Mouse (Mus musculus) heart, adult 2 months (tissue): ENCODE measurements around the gene Ddx24. TPM values are rescaled to one million over a fixed set of nuclear protein-coding genes. Genes with fewer than 3 reads are reported as not detected.

Experiments used
- DNase-seq, 2 experiments: peaks; one replicate each; pipeline ENCODE4 v3.0.0; 2021
- H3K27ac ChIP-seq: fragments of 200-600 bp; 2 replicates; pipeline ENCODE4 v1.8.1; 2022
- H3K27me3 ChIP-seq: fragments of 200-500 bp; 2 replicates; pipeline ENCODE4 v1.6.1; 2012; ENCODE audit warnings: mild to moderate bottlenecking, low read length, inconsistent platforms, mixed read lengths; ENCODE audit not compliant: control insufficient read depth, insufficient read depth
- H3K36me3 ChIP-seq: fragments of 200-500 bp; 2 replicates; pipeline ENCODE4 v1.6.1; 2012; ENCODE audit warnings: low read length, inconsistent platforms; ENCODE audit not compliant: control insufficient read depth, insufficient read depth
- H3K4me1 ChIP-seq: fragments of 200-500 bp; 2 replicates; pipeline ENCODE4 v1.6.1; 2011; ENCODE audit warnings: low read length; ENCODE audit not compliant: control insufficient read depth, insufficient read depth
- H3K4me3 ChIP-seq: fragments of 200-600 bp; 2 replicates; pipeline ENCODE4 v1.8.1; 2022
- H3K79me2 ChIP-seq: fragments of 200-500 bp; replicated peaks from 2 replicates; pipeline ENCODE4 v1.6.1; 2012; ENCODE audit warnings: mild to moderate bottlenecking, inconsistent platforms, low read length, moderate library complexity, mixed read lengths; ENCODE audit not compliant: control insufficient read depth, insufficient read depth
- H3K9ac ChIP-seq: fragments of 200-500 bp; 2 replicates; pipeline ENCODE4 v1.6.1; 2012; ENCODE audit warnings: low read depth, mild to moderate bottlenecking, control low read depth, inconsistent platforms, low read length, mixed read lengths
- CTCF ChIP-seq: fragments of 200-600 bp; IDR thresholded peaks from 2 replicates; pipeline ENCODE4 v1.8.1; 2022; ENCODE audit warnings: antibody characterized with exemption, mild to moderate bottlenecking, moderate library complexity
- EP300 ChIP-seq: fragments of 200-500 bp; IDR thresholded peaks from 2 replicates; pipeline ENCODE4 v1.6.1; 2011; ENCODE audit warnings: low read depth, low read length, control low read depth; ENCODE audit not compliant: insufficient read depth
- POLR2A ChIP-seq: fragments of 200-500 bp; IDR thresholded peaks from 2 replicates; pipeline ENCODE4 v1.6.1; 2011; ENCODE audit warnings: mild to moderate bottlenecking, low read depth, low read length, control low read depth; ENCODE audit not compliant: insufficient read depth
- WGBS: fragments of 180-500 bp; shearing (Covaris S2); methylation state at CpG from one replicate; pipeline ENCODE4 v1.1.7; 2018; 5-methylcytosine and 5-hydroxymethylcytosine counted together
- intact Hi-C: fragments of 180-260 bp; cut with DNase I; formaldehyde crosslinking; loops from one replicate; pipeline ENCODE4 v1.15.1; 2025
- polyA plus RNA-seq: library from polyadenylated mRNA; depleted of rRNA; stranded (reverse); fragments of >200 nt; gene quantifications from 2 replicates; pipeline ENCODE4 v1.2.3, GENCODE M21; 2012
- total RNA-seq, 2 experiments: library from RNA; stranded (reverse); gene quantifications; 2 replicates each; pipeline ENCODE4 v1.2.3; 2021

Ddx24 gene
- total and polyA plus RNA-seq, 3 experiments = 30.2 to 89.3 (median 85.3) TPM

GRCm38 (mm10) chr12:103426710-103427109 is 1.1 kb upstream of the Ddx24 start:
- Histone ChIP-seq H3K9ac (no peak overlapping the region), H3K4me1 (peaks cover 15% of the 10 kb centered on the region), H3K36me3 (peaks cover 24% of the 10 kb centered on the region), H3K27ac (no peak overlapping the region), H3K4me3 (no peak overlapping the region), H3K27me3 (no peaks in the 10 kb centered on the region), H3K79me2 (peaks cover 9% of the 10 kb centered on the region)
- DNase-seq = no peak
- intact Hi-C loops = loop anchor here (1.0 to 5.0 kb wide), 2 partner anchors 39 to 66 kb away; partner anchors contain the start of gene Otub2
- 89% methylated on average over 7 of the region's 7 CpGs for WGBS
- no peak for TF ChIP-seq POLR2A
- no peak for TF ChIP-seq EP300
- peak; percentile 18; the same call in 1 of the 2 replicates for TF ChIP-seq CTCF

- H3K27me3 ChIP-seq = no peaks in the 10 kb centered on the region
- WGBS = 4% methylated on average over 33 of the region's 33 CpGs
- H3K9ac ChIP-seq = peak overlapping the region; percentile 98
- DNase-seq = no peak
- intact Hi-C loops = loop anchor here (5.0 kb wide), 1 partner anchor 38 kb away; the partner anchor contains the start of gene Otub2
- H3K4me1 ChIP-seq = peaks cover 16% of the 10 kb centered on the region
- peaks cover 34% of the 10 kb centered on the region for H3K36me3 ChIP-seq
- H3K4me3 ChIP-seq = peak overlapping the region; percentile 95
- peak overlapping the region; percentile 70 for H3K27ac ChIP-seq
- TF ChIP-seq EP300 (no peak), POLR2A (no peak), CTCF (no peak)
- peaks cover 9% of the 10 kb centered on the region for H3K79me2 ChIP-seq
Observed at GRCm38 (mm10) chr12:103425016-103425728, 458 bp downstream of the Ddx24 start.

- Histone ChIP-seq H3K9ac (no peak overlapping the region), H3K4me3 (no peak overlapping the region), H3K79me2 (no peaks in the 10 kb centered on the region), H3K27ac (no peak overlapping the region), H3K27me3 (no peaks in the 10 kb centered on the region), H3K4me1 (no peaks in the 10 kb centered on the region), H3K36me3 (no peaks in the 10 kb centered on the region)
- TF ChIP-seq POLR2A (no peak), EP300 (no peak), CTCF (no peak)
- intact Hi-C loops = no loop called here
- WGBS = 85% methylated on average over 10 of the region's 10 CpGs
- DNase-seq = no peak
Observed at GRCm38 (mm10) chr12:103408144-103408543, 17.5 kb downstream of the Ddx24 start.

GRCm38 (mm10) chr12:103407720-103408119 is 17.9 kb downstream of the Ddx24 start, which contains the start of gene 9330161L09Rik:
TSS of gene 9330161L09Rik (minus strand) at chr12:103407820.
- Histone ChIP-seq H3K27ac (no peak within 1 kb of the TSS), H3K27me3 (no peaks in the 10 kb centered on the region), H3K9ac (no peak within 1 kb of the TSS), H3K79me2 (no peaks in the 10 kb centered on the region), H3K4me1 (no peaks in the 10 kb centered on the region), H3K4me3 (no peak within 1 kb of the TSS), H3K36me3 (no peaks in the 10 kb centered on the region)
- no peak for DNase-seq
- TF ChIP-seq EP300 (no peak), CTCF (no peak), POLR2A (no peak)
- intact Hi-C loops = no loop called here
- 70% methylated on average over 4 of the region's 4 CpGs for WGBS

GRCm38 (mm10) chr12:103404131-103404530 is 21.5 kb downstream of the Ddx24 start:
- TF ChIP-seq EP300 (no peak), CTCF (no peak)
- Histone ChIP-seq H3K4me1 (no peaks in the 10 kb centered on the region), H3K27ac (no peak overlapping the region), H3K9ac (no peak overlapping the region), H3K36me3 (no peaks in the 10 kb centered on the region), H3K4me3 (no peak overlapping the region), H3K27me3 (no peaks in the 10 kb centered on the region), H3K79me2 (no peaks in the 10 kb centered on the region)
- no peak for DNase-seq
- intact Hi-C loops = no loop called here
- WGBS = 86% methylated on average over 18 of the region's 18 CpGs

GRCm38 (mm10) chr12:103396751-103397150 is 28.9 kb downstream of the Ddx24 start:
- intact Hi-C loops = no loop called here

More at GRCm38 (mm10) chr12:103396751-103397150, 28.9 kb downstream of the Ddx24 start:
- TF ChIP-seq EP300 (no peak), POLR2A (no peak), CTCF (no peak)
- H3K79me2 ChIP-seq = no peaks in the 10 kb centered on the region
- no peak for DNase-seq
- 51% methylated on average over 7 of the region's 7 CpGs for WGBS
- no peak overlapping the region for H3K27ac ChIP-seq
- H3K4me3 ChIP-seq = no peak overlapping the region
- H3K9ac ChIP-seq = no peak overlapping the region
- no peaks in the 10 kb centered on the region; the same call in none of the 2 replicates for H3K4me1 ChIP-seq
- H3K27me3 ChIP-seq = no peaks in the 10 kb centered on the region
- no peaks in the 10 kb centered on the region for H3K36me3 ChIP-seq
